Mouse (Mus musculus) myocyte (in vitro differentiated cells): ENCODE data around the gene Aldh1b1.

Experiments
- MYOD1 ChIP-seq, 3 experiments: IDR thresholded peaks; one replicate each; pipeline ENCODE4 v1.6.1; 2011; ENCODE audit warnings: control low read depth in 2 of 3, low read depth in 2 of 3, mild to moderate bottlenecking in 2 of 3, moderate library complexity in 1 of 3; ENCODE audit not compliant: insufficient read length in 2 of 3, control insufficient read depth in 1 of 3
- POLR2A ChIP-seq: IDR thresholded peaks from one replicate; pipeline ENCODE4 v1.6.1; 2011; ENCODE audit warnings: low read depth, mild to moderate bottlenecking, control low read depth, moderate library complexity; ENCODE audit not compliant: insufficient read length

- TF ChIP-seq POLR2A, result no peak
- no peak for TF ChIP-seq MYOD1 (IDR thresholded peaks at IDR 0.05; ENCODE audit: control insufficient read depth in 1 of 3, insufficient read length in 2 of 3, low read depth in 2 of 3)
Measured at GRCm38 (mm10) chr4:45783671-45784070, 15.2 kb upstream of the Aldh1b1 start.
